ENCODE assay signal across 23 mouse cellular contexts in the genomic region with DNA sequence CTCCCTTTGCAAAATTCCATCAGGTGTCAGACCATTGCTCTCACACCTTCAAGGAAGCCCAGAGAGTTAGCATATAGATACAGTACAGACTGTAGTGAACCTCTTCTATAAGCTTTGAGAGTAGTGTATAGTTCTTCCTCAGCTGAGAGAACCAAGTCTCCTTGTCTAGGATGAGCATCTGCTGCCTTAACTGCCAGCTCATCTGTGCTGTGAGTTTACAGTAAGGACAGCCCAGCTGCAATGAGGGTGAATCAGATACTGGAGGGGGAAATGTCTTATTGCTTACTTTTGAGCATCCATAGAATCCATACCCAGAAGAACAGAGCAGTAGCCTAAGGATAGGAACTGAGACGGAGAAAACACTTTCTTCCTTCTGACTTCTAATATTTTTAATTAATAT.
A peak's percentile ranks its signal among the peaks of the same experiment; 100 is the strongest.
DNase-seq lines count a peak whose midpoint lies in the region; ATAC-seq and TF ChIP-seq lines count a peak whose summit lies in the region.
"Had no signal": no experiment of that assay in that cellular context is flagged by ENCODE, and none has a peak within 500 bp of the region (broad histone marks: within the 10 kb centered on the region; RNA-seq: fewer than 3 reads in every experiment).

No protein-coding gene starts in this region.

- H3K4me1 ChIP-seq in heart, embryonic 10.5 days: no peaks in the 10 kb centered on the region
- no peaks in the 10 kb centered on the region for H3K4me1 ChIP-seq in liver, embryonic 12.5 days

- no peaks in the 10 kb centered on the region for H3K9me3 ChIP-seq in heart, embryonic 10.5 days
- H3K9me3 ChIP-seq in liver, embryonic 12.5 days (replicated peaks): no peaks in the 10 kb centered on the region
- H3K9me3 ChIP-seq: G1E had no signal

- no peak overlapping the region for H3K4me2 ChIP-seq in liver, embryonic 12.5 days

- TF ChIP-seq CTCF in gastrocnemius, adult 2 months (IDR thresholded peaks at IDR 0.05): no peak

- intact Hi-C loops in gastrocnemius, adult 2 months (cut with DNase I): loop anchor here (5.0 kb wide), 1 partner anchor 249 kb away; no protein-coding TSS in a partner anchor

- DNase-seq in frontal cortex, postnatal 25 days (ENCODE audit: low spot score in 2 of 2): no peak
- DNase-seq in gastrocnemius, adult 2 months: no peak
- DNase-seq in gastrocnemius, adult 8-10 months (ENCODE audit: low spot score in 2 of 2): no peak
- peak; percentile 14 for DNase-seq in heart, adult 11 months
- no peak for DNase-seq in heart, embryonic 10.5 days (ENCODE audit: low spot score)
- peak; percentile 59 for DNase-seq in brain, adult 2 months (ENCODE audit: low read depth, low spot score)
- DNase-seq: adrenal gland, adult 2 months; adrenal gland, adult 8-10 months; adrenal gland, postnatal 10 days; adrenal gland, postnatal 14 days; adrenal gland, postnatal 25 days; adrenal gland, postnatal 36 days; B cell, adult 2 months; cerebellum, adult 11 months; cerebellum, adult 11-12 months; cerebellum, adult 18-20 months had no signal

- peak overlapping the region; percentile 74 for H3K27ac ChIP-seq in gastrocnemius, adult 2 months
- H3K27ac ChIP-seq in heart, embryonic 10.5 days: no peak overlapping the region
- H3K27ac ChIP-seq in liver, embryonic 12.5 days: no peak overlapping the region

- WGBS in heart, embryonic 10.5 days: 76% methylated on average over 1 of the region's 1 CpGs
- WGBS in liver, embryonic 12.5 days (ENCODE audit: insufficient replicate concordance): 55% methylated on average over 1 of the region's 1 CpGs

- no peak overlapping the region for H3K4me3 ChIP-seq in gastrocnemius, adult 2 months
- H3K4me3 ChIP-seq in heart, embryonic 10.5 days: no peak overlapping the region
- no peak overlapping the region for H3K4me3 ChIP-seq in liver, embryonic 12.5 days

- peak; percentile 58 for ATAC-seq in frontal cortex, adult (ENCODE audit: low TSS enrichment)
- no peak for ATAC-seq in liver, embryonic 12.5 days
- ATAC-seq: activated CD4-positive, CD25-positive, alpha-beta regulatory T cell, adult 4 months; CD4-positive, CD25-positive, alpha-beta regulatory T cell, adult 4 months; Patski had no signal

- no peak overlapping the region for H3K9ac ChIP-seq in liver, embryonic 12.5 days

- H3K36me3 ChIP-seq in heart, embryonic 10.5 days: no peaks in the 10 kb centered on the region
- no peaks in the 10 kb centered on the region for H3K36me3 ChIP-seq in liver, embryonic 12.5 days

- H3K27me3 ChIP-seq in heart, embryonic 10.5 days (ENCODE audit: insufficient read depth, poor library complexity, severe bottlenecking): no peaks in the 10 kb centered on the region
- no peaks in the 10 kb centered on the region for H3K27me3 ChIP-seq in liver, embryonic 12.5 days (replicated peaks)
- H3K27me3 ChIP-seq: CH12.LX, Patski had no signal

Comparison
In these comparisons a context has a peak if more than half of its experiments do, and no peak if none do; other contexts are left out.
1. DNase-seq: peak in heart, adult 11 months (single experiment) and brain, adult 2 months (single experiment); none in frontal cortex, postnatal 25 days (0 of 2), gastrocnemius, adult 2 months (single experiment), gastrocnemius, adult 8-10 months (0 of 2) and heart, embryonic 10.5 days (single experiment).